Mouse (Mus musculus): ENCODE results near the gene Gpc3. TPM values are rescaled to one million over a fixed set of nuclear protein-coding genes. Genes with fewer than 3 reads are reported as not detected.
A peak's percentile ranks its signal among the peaks of the same experiment; 100 is the strongest.
"Not testable (repeated sequence)": the region's sequence is repeated elsewhere in the genome, so short reads cannot be mapped to it uniquely, and the experiment has no call there.

Gpc3 gene
- polyA plus RNA-seq, 1 experiment = not detected

GRCm38 (mm10) chrX:52366826-52367225 lies 246.9 kb downstream of the Gpc3 start:
- Histone ChIP-seq H3K4me2 (ENCODE audit: low read depth) (no peak overlapping the region), H3ac (ENCODE audit: control insufficient read depth, insufficient read length) (no peak overlapping the region), H3K79me2 (ENCODE audit: control insufficient read depth, insufficient read depth) (no peaks in the 10 kb centered on the region), H3K4me3 (no peak overlapping the region), H3K36me3 (ENCODE audit: control insufficient read depth, insufficient read depth) (no peaks in the 10 kb centered on the region), H3K27me3 (ENCODE audit: control insufficient read depth, insufficient read depth, insufficient read length) (no peaks in the 10 kb centered on the region)
- no peak for TF ChIP-seq TCF12 (IDR thresholded peaks at IDR 0.05; ENCODE audit: insufficient read depth, poor library complexity, severe bottlenecking)
- TF ChIP-seq SRF (IDR thresholded peaks at IDR 0.05; ENCODE audit: control insufficient read depth, insufficient read length, low read depth) = no peak

- Histone ChIP-seq H3ac (ENCODE audit: control insufficient read depth, insufficient read length) (no peak overlapping the region), H3K36me3 (ENCODE audit: control insufficient read depth, insufficient read depth) (no peaks in the 10 kb centered on the region), H3K79me2 (ENCODE audit: control insufficient read depth, insufficient read depth) (no peaks in the 10 kb centered on the region), H3K4me2 (ENCODE audit: low read depth) (peak overlapping the region; percentile 6), H3K4me3 (no peak overlapping the region), H3K27me3 (ENCODE audit: control insufficient read depth, insufficient read depth, insufficient read length) (no peaks in the 10 kb centered on the region)
- TF ChIP-seq MAX (IDR thresholded peaks at IDR 0.05; ENCODE audit: low read depth) (no peak), E2F4 (IDR thresholded peaks at IDR 0.05; ENCODE audit: insufficient read depth) (no peak), MYOG (IDR thresholded peaks at IDR 0.05; ENCODE audit: control insufficient read depth in 1 of 3, insufficient read depth in 1 of 3, insufficient read length in 2 of 3, low read depth in 2 of 3) (no peak), POLR2AphosphoS2 (IDR thresholded peaks at IDR 0.05; ENCODE audit: insufficient read length, low read depth) (no peak), USF1 (IDR thresholded peaks at IDR 0.05; ENCODE audit: low read depth) (no peak), POLR2A (IDR thresholded peaks at IDR 0.05; ENCODE audit: insufficient read length, low read depth) (no peak), TCF3 (IDR thresholded peaks at IDR 0.05; ENCODE audit: insufficient read length, low read depth) (no peak), TCF12 (IDR thresholded peaks at IDR 0.05; ENCODE audit: insufficient read depth, poor library complexity, severe bottlenecking) (no peak), MYOD1 (IDR thresholded peaks at IDR 0.05; ENCODE audit: control insufficient read depth in 1 of 3, insufficient read length in 2 of 3, low read depth in 2 of 3) (no peak), CEBPB (IDR thresholded peaks at IDR 0.05; ENCODE audit: insufficient read depth, poor library complexity, severe bottlenecking) (no peak)
These were observed 248.0 kb downstream of the Gpc3 start for GRCm38 (mm10) chrX:52365790-52366189.

GRCm38 (mm10) chrX:52362241-52363011 lies 251.3 kb downstream of the Gpc3 start:
- no peaks in the 10 kb centered on the region for H3K79me2 ChIP-seq (ENCODE audit: control insufficient read depth, insufficient read depth)
- TF ChIP-seq USF1 (IDR thresholded peaks at IDR 0.05; ENCODE audit: low read depth) (no peak), POLR2AphosphoS2 (IDR thresholded peaks at IDR 0.05; ENCODE audit: insufficient read length, low read depth) (no peak), E2F4 (IDR thresholded peaks at IDR 0.05; ENCODE audit: insufficient read depth) (no peak), MAX (IDR thresholded peaks at IDR 0.05; ENCODE audit: low read depth) (no peak), MYOG (IDR thresholded peaks at IDR 0.05; ENCODE audit: control insufficient read depth in 1 of 3, insufficient read depth in 1 of 3, insufficient read length in 2 of 3, low read depth in 2 of 3) (no peak), SRF (IDR thresholded peaks at IDR 0.05; ENCODE audit: control insufficient read depth, insufficient read length, low read depth) (no peak), POLR2A (IDR thresholded peaks at IDR 0.05; ENCODE audit: insufficient read length, low read depth) (no peak)
- H3K4me3 ChIP-seq = no peak overlapping the region
- no peak overlapping the region for H3K4me2 ChIP-seq (ENCODE audit: low read depth)
- H3K36me3 ChIP-seq (ENCODE audit: control insufficient read depth, insufficient read depth) = no peaks in the 10 kb centered on the region
- no peaks in the 10 kb centered on the region for H3K27me3 ChIP-seq (ENCODE audit: control insufficient read depth, insufficient read depth, insufficient read length)
- H3ac ChIP-seq (ENCODE audit: control insufficient read depth, insufficient read length) = no peak overlapping the region

GRCm38 (mm10) chrX:52352981-52353380 lies 260.8 kb downstream of the Gpc3 start:
- TF ChIP-seq REST (IDR thresholded peaks at IDR 0.05; ENCODE audit: insufficient read depth, insufficient read length) (no peak), E2F4 (IDR thresholded peaks at IDR 0.05; ENCODE audit: insufficient read depth) (no peak), MAX (IDR thresholded peaks at IDR 0.05; ENCODE audit: low read depth) (no peak), TCF12 (IDR thresholded peaks at IDR 0.05; ENCODE audit: insufficient read depth, poor library complexity, severe bottlenecking) (no peak), USF1 (IDR thresholded peaks at IDR 0.05; ENCODE audit: low read depth) (no peak), POLR2A (IDR thresholded peaks at IDR 0.05; ENCODE audit: insufficient read length, low read depth) (no peak), MYOD1 (IDR thresholded peaks at IDR 0.05; ENCODE audit: control insufficient read depth in 1 of 3, insufficient read length in 2 of 3, low read depth in 2 of 3) (no peak), MYOG (IDR thresholded peaks at IDR 0.05; ENCODE audit: control insufficient read depth in 1 of 3, insufficient read depth in 1 of 3, insufficient read length in 2 of 3, low read depth in 2 of 3) (no peak), POLR2AphosphoS2 (IDR thresholded peaks at IDR 0.05; ENCODE audit: insufficient read length, low read depth) (no peak), SRF (IDR thresholded peaks at IDR 0.05; ENCODE audit: control insufficient read depth, insufficient read length, low read depth) (no peak), CEBPB (IDR thresholded peaks at IDR 0.05; ENCODE audit: insufficient read depth, poor library complexity, severe bottlenecking) (no peak), TCF3 (IDR thresholded peaks at IDR 0.05; ENCODE audit: insufficient read length, low read depth) (no peak)
- Histone ChIP-seq H3K79me2 (ENCODE audit: control insufficient read depth, insufficient read depth) (no peaks in the 10 kb centered on the region), H3K4me2 (ENCODE audit: low read depth) (no peak overlapping the region), H3K27me3 (ENCODE audit: control insufficient read depth, insufficient read depth, insufficient read length) (no peaks in the 10 kb centered on the region), H3ac (ENCODE audit: control insufficient read depth, insufficient read length) (no peak overlapping the region), H3K4me3 (no peak overlapping the region), H3K36me3 (ENCODE audit: control insufficient read depth, insufficient read depth) (no peaks in the 10 kb centered on the region)

GRCm38 (mm10) chrX:52350631-52351030 lies 263.1 kb downstream of the Gpc3 start:
- not testable (repeated sequence) for H3K79me2 ChIP-seq (ENCODE audit: control insufficient read depth, insufficient read depth); H3K4me2 ChIP-seq (ENCODE audit: low read depth); H3K4me3 ChIP-seq; H3ac ChIP-seq (ENCODE audit: control insufficient read depth, insufficient read length); H3K36me3 ChIP-seq (ENCODE audit: control insufficient read depth, insufficient read depth); H3K27me3 ChIP-seq (ENCODE audit: control insufficient read depth, insufficient read depth, insufficient read length)
